Mouse (Mus musculus) cerebellum, postnatal 10 days (tissue): ENCODE measurements around the gene Aqp9.
"Not testable (repeated sequence)": the region's sequence is repeated elsewhere in the genome, so short reads cannot be mapped to it uniquely, and the experiment has no call there.

Source experiments
- DNase-seq, 2 experiments: peaks; one replicate each; pipeline ENCODE4 v3.0.0; 2021; ENCODE audit warnings: mixed read lengths in 2 of 2

The Aqp9 gene

DNA sequence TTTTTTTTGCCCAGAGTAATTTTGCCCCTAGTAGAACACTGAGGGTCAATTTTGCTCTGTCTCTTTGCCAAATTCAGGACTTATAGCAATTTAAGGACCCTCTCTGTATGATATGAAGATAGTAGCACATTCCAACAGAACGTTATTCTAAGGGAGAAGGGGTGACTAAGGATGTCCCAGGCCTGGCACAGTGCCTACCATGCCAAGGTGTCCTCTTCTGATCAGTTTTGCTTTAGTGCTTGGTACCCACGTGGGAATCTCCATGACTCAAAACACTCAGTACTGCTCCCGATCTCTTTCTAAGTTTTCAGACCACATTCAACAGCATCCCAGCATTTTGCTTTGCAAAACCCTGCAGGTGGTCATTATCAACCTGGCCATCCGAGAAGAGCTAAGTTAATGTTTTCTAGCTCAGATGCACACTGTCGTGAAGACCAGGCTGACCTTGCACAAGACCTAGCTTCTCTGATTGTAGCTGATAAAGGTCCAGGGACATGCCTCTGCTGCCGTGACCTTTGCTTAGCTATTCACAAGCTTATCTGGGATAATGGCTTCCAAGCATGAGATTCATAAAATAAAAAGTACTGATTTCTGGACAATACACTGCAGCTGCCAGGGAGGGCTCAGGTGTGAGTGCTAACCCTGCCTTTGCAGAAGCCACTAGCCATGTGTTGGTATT is 31.1 kb downstream of the Aqp9 start:
- no peak for DNase-seq

DNA sequence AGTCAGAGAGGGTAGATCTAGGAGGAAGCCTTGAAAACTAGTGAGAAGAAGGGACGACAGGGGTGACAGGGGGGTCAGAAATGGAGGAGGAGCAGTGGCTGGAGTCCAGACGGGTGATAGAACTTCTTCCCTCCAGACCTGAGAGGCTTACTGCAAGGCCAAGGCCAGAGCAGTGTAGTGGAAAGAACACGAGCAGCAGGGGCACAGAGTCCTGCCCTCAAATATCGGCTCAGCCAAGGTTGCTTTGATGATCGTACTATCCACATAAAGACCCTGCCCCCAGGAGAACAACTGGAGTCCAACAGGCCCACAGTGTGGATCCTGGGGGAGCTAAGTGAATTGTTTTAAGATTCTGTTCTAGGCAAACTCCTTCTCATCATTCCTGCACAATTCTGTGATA is 33.4 kb downstream of the Aqp9 start:
- no peak for DNase-seq

DNA sequence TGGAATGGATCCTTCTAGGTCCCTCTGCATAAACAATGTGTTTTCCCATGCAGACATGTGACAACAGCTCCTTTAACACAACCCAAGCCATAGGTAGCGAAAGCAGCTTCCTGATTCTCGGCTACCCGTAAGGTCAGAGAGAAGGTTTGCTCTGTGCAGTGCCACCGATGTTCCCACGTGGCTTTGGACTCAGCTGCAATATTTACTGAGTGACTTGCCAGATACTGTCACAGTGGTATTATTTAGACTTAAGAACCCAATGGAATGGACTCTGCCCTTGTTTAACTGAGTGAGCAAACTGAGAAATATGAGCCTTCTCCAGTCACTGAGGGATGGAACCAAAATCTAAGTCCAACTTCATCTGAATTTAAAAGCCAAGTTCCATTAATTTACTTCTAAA is 35.3 kb downstream of the Aqp9 start:
- no peak for DNase-seq

DNA sequence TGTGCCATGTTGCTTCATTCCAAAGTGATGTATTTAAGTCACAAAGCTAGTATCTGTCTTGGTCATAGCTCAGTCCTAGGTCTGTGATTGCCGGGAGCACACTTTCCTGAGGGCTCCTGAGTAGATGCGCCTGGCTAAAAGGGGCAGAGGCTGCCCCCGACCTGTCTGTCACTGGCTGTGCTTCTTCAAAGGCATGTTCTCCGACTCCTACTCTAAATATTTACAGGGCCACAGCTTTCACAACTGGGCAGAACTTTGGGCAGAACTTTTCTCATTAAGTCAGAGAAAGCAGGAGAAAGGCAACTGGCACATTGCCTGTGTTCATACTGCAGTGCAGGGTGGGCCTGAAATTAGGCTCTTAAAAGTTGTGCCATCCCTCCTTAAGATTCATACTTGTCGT is 36.7 kb downstream of the Aqp9 start:
- no peak for DNase-seq

DNA sequence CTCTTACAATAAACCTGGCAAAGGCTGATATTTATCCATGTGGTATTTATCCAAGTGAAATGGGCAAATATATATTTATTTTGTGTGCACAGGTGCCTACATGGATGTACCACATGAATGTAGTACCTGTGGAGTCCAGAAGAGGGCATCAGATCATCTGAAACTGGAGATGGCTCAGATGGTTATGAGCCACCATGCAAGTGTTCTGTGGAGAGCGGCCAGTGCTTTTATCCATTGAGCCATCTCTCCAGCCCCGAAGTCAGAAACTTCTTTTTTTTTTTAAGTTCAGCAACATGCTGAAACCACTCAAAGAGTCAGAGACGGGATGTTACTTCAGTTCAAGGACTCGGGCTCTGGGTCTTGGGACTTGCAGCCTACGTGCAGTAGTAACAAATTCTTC is 39.6 kb downstream of the Aqp9 start:
- DNase-seq, result peak; percentile 81 to 84

DNA sequence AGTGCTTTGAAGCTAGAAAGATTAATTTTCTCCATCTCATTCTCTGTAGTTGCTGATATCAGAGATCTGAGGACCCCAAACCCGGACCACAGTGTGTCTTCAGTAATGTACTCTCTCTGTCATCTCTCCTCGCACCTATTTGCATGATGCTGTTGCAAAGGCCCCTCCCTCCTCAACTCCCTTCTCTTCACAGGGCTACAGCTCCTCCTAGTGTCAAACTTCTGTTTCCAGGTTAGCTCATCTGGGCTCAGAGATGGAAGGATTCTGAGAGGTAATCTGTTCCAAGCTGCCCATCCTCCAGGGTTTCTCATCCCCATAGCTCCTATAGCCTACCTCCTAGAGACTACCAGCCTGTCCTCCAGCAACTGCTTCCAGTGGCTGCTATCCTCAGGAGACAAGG is 42.3 kb downstream of the Aqp9 start:
- DNase-seq, result peak; percentile 70 to 78

DNA sequence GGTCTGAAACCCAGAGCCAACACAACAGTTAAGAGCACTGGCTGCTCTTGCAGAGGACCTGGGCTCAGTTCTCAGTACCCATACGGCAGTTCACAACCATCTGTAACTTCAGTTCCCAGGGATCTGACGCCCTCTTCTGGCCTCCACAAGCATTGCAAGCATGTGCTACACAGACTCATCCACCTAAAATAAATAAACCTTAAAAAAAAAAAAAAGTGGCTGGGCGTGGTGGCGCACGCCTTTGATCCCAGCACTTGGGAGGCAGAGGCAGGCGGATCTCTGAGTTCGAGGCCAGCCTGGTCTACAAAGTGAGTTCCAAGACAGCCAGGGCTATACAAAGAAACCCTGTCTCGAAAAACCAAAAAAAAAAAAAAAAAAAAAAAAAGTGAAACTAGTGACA is 45.4 kb downstream of the Aqp9 start:
- not testable (repeated sequence) for DNase-seq

DNA sequence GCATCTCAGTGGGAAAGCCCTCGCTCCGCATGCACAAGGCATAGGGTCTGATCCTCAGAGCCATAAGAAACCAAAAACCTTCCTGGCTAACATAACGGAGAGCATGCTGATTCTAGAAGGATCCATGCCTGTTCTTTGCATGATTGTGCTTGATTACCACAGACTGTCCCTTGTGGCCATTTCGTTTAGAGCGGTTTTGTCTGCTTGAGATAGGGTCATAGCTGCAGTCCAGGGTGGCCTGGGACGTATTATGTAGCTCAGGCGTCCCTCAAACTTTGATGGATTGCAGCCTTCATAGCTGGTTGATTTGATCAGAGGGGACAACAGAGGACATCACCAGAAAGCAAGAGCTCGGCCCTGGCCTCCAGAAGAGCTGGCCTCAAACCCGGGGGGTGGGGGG is 47.6 kb downstream of the Aqp9 start:
- no peak for DNase-seq

DNA sequence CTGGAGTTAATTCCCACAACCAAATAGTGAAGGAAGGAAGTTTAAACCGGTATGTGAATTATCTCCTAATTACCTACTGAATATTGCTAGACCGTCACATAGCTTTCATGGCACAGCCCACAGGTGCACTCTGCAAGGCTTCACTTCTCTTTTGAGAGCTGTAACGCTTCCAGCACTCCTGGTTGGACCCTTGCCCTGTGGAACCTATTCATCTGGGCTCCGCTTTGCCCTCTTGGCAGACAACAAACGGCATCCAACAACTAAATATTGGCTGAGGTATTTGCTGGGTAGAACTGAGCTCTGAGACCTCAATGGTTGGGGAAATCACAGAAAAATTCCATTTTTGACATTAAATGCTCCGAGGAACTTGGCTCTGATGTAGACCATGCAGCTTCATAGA is 55.3 kb downstream of the Aqp9 start:
- peak; percentile 56 to 68 for DNase-seq

DNA sequence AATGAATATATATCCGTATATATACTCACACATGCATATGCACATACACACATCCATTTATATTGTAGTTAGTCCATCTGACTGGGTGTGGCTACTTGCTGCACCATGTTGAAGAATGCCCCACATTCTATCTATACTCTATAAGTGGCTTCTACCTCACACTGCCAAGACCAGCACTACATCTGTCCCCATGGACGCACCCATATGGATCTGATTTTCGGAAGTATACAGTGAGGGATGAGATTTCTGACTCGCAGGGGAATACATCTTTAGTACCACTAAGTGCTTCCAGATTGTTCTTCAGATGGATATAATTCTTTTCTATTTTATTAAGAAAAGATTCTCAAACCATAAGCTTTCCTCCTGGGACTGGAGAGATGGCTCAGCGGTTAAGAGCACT is 65.0 kb downstream of the Aqp9 start:
- no peak for DNase-seq

DNA sequence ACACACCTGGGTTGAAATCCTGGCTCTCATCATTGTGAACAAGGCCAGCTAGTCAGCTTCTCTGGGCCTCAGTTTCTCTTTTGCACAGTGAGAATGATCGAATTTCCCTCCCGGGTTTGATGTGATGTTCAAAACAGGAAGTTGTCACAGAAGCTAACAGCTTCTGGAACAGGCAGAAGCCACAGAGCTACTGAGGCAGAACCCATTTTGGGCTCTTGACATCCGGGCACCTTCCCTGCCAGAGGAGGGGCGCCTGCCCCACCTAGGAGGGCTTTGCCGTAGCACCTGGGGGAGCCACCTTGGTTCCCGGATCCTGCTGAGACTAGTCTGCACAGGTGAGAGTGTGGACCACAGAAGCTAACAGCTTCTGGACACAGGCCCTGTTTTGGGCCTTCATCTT is 74.4 kb downstream of the Aqp9 start:
- DNase-seq, result no peak

DNA sequence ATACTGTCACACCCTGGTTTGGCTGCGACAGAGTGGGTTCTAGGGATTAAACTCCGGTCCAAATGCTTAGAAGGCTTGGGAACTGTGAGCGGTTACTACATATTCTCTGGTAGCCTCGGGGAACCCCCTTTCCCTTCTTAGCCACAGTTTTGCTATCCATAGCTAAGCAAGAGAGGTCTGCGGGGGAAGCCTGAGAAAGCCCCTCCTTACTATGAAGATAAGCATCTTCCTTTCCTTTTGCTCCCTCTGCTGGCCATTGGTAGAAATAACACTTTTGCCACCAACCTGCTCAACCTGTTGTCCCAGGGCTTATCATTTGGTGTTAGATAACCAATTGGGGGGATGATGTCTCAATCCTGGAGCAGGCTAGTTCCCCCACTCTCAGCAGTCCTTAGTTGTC is 76.4 kb downstream of the Aqp9 start:
- peak; percentile 84 to 90 for DNase-seq

DNA sequence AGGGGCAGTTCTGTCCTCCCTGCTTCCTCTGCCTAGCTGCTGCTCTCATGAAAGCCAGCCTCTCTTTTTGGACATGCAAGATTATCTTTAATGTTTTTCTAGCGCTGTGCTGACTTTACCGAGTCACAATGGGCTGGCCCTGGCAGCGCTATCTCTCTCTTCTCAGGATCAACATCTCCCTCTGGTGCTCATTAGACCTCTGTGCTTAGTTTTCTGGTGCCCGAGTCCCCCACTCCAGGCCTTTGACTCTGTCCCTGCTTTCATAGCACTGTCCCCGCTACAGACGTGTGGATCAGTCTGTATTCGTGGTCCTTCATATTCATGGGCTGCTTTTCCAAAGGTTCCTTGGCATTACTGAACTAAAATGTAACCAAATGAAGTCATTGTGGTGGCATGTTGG is 89.3 kb downstream of the Aqp9 start:
- no peak for DNase-seq

DNA sequence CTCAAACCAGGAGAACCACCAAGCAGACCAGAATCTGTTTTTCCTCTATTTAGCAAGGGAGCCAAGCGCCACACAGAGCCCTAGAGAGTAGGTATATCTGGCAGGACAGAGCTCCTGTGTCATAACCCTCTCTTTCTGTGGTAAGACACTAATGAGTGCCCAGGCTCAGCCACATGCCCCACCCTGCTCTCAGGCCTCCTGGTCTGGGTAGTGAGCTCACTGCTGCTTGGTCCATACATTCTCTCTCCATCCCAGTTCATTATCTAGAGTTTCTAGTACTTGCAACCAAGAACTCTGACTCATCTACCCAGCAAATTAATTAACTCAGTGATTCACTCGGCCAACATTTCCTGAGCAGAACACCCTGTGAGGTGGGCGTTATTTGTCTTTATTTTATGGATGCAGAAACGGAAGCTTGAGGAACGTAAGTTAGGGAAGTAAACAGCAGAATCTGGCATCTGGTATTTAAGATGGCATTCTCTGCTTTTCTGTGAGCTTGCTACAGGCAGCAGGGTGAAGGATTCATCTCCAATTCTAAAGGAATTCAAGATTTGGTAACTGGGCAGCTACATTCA is 91.1 kb downstream of the Aqp9 start:
- peak; percentile 1 for DNase-seq

DNA sequence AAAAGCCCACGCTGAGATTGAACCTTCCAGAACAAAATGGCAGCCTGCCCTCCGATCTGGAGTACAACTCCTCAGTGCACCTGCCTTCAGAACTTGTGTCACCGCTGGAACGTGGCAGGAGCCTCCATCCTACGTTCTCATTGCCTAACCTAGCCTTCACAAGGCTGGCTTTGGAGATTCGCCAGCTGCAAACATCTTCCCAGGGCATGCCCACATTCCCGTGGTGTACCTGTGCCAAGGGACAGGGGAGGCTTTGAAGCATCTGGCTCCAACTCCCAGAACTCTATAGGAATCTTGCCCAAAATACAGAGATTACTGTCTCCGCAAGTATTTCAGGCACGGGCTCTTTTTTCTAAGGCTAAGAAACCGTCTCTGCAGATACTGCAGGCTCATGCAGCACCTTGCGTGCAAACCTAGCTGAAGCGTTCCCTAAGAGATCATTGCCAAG is 92.3 kb downstream of the Aqp9 start:
- peak in 1 of 2 experiments; percentile 39 for DNase-seq

DNA sequence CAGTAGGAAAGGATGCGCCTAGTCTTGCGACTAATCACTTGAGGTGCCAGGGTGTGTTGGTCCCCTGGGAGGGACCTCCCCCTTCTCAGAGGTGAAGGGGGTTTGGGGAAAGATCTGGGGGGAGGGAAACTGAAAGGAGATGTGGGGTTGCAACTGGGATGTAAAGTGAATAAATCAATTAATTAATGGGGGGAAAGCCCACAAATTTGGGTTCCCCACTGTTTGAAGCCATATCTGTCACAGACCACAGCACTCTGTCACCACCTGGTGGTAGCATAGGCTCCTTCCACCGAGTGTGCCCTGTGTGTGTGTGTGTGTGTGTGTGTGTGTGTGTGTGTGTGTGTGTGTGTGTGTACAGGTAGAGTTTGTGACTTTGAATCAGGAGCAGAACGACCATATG is 94.7 kb downstream of the Aqp9 start:
- DNase-seq, result peak; percentile 85 to 87

DNA sequence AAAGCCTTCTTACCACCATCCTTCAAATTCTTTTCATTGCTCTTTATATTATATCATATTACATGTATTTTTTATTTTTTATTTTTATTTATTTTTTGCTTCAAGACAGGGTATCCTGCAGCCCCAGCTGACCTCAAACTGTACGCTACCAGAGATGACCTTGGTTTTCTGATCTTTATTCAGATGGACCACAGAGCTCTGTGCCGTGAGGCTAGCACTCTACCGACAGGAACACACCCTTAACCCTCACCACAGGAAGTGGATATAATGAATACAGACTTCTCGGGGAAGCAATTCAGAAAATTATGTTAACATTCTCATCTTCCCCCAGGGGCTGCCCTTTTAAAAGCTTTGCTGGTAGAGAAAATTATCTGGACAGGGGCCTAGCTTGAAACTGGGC is 95.4 kb downstream of the Aqp9 start:
- DNase-seq, result peak in 1 of 2 experiments; percentile 6

DNA sequence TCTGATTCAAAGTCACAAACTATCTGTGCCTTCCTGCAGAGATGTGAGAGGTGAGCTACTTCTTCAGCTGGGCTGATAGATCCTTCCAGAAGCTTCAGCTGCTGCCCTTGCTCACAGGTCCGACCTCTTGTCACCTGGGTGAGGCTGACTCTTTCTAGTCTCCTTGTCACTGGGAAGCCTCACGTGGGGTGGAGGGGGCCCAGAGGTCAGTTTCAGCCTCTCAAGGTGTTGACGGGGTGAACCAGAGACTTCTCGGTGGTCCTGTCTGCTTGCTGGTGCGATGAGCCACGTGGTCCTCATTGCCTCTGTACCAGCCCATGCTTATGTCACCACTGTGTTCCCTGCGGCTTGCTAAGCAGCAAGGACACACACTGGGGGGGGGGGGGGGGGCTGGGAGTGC is 96.0 kb downstream of the Aqp9 start:
- peak in 1 of 2 experiments; percentile 16 for DNase-seq

DNA sequence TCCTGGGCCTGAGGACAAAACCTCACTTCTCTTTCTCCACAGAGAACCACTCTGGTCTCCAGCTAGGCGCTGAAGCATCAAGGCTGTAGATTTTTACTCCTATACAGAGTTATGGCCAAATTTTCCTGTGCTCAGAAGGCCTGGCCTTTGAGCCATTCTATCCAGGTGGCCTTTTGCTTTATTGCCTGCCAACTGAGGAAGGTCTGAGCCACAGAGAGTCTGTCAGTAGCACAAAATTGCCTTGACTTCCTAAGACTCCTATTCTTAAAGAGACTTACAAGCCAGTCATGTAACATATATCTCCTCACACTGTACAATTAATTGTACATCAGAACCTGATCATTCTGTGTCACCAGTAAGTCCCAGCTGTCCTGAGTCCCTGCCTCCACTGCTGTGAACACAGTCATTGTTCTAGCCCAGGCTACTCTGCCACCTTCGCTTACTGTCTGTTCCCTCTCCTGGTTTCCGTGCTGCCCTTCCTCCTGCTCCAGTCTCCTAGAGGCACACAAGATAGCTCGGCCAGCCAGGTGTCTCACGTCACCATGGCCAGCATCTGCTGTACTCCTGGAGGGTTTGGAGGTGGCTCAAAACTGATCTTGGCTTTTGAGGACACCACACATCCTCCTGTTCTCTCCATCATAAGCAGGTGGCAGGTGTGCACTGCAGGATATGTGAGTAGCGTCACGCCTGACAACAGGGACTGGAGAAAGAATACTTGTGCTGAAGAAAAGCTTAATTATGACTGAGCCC is 96.7 kb downstream of the Aqp9 start:
- peak; percentile 74 for DNase-seq

DNA sequence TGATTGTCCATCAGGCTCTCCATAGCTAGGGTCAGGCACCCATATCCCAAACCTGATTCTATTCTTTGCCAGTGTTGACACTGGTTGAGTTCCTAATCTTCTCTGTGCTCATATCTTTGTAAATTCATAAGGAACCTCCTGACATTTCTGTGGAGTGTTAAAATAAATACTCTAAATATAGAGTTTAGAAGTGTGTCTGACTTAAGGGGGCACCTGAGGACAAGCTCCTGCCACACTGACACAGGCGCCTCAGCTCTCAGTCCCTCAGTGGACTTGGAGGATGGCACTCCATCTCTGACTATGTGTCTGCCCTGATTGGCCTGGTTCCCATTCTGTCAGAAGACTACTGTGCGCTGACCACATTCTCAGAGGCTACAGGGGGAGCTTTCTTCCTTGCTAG is 97.9 kb downstream of the Aqp9 start:
- peak in 1 of 2 experiments; percentile 16 for DNase-seq

DNA sequence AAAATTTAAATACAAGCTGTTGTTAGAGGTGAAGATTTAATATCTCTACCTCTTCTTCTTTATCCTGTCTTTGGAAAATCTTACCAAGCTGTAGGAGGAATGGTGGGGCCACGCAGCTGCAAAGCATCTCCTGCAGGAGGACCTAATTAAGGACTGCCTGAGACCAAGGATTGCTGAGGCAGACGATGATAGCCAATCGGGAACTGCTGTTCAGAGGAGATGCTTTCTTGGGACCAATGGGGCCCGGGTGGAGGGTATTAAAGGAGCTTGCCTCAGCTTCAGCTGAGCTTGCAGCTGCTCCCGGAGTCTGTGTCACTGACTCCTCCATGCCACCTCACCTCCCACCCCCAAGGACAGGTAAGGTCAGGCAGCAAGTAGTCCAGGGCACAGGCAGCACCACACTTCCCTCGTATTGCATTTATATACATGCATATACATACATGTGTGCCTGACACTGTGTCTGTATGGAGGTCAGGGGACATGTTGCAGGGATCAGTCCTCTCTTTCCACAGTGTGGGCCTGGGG is 99.6 kb downstream of the Aqp9 start:
- peak in 1 of 2 experiments; percentile 18 for DNase-seq

DNA sequence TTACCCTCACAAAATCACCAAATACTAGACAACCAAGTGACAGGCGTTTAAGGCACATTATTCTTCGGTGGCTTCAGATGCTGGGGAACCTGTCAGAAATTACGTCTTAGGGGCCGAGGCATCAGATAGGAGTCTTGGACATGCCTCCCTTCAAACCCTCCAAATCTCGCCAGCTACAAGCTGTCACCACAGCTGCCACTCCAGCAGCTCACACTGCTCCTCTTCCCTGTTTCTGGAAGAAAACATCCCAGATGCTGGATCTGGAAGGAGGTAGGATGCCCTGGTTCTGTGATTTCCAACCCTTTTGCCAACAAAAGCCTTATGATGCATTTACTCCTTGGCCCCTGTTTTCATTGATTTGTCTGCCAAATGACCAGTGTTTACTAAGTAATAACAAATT is 101.3 kb downstream of the Aqp9 start:
- peak; percentile 61 for DNase-seq

DNA sequence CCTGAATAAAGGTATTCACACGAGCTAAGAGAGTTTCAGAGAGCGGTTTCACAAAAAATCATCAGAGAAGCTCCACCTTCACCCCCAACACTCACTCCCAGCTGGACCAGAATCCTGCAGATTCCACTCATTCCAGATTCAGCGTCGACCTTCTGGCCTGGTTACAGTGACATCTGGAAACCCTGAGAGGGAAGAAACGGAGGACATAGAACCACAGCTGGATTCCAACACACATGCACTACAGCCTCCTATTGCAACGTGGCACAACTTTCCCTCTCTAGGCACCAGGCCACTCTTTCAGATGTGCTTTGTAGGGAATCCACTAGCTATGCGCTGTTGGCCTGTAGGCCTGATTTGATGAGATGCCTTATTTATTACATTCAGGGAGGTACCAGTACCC is 102.0 kb downstream of the Aqp9 start:
- no peak for DNase-seq

DNA sequence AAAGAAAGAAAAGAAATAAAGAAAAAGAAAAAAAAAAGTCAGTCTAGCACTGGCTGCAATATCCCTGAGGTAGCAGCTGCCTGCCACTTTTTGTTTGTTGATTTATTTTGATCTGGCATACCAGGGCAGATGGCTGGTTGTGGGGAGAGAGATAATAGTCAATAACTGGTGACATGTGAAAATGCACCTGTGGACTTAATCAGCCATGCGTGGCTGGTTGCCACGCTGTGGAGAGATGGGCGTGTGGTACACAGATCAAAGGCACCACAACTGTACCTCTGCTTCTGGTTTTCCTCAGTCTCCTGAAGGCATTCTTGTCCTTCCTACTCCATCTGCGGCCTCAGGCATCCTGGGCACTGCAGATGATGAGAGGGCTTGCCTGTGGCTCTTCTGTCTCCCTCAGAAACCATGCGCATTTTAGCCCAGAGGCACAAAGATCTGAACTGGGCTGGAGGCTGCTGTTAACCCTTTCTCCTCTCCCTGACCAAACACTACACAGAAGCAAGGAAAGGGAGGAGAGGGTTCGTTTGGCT is 103.1 kb downstream of the Aqp9 start:
- DNase-seq, result peak; percentile 56 to 62
